Mouse (Mus musculus) forebrain, embryonic 15.5 days (tissue): ENCODE measurements around the gene Pcsk2. TPM values are rescaled to one million over a fixed set of nuclear protein-coding genes. Genes with fewer than 3 reads are reported as not detected.

ENCODE experiments used
- ATAC-seq: fragments of 200-750 bp; cut with Nextera tagmentation; replicated peaks from 2 replicates; pipeline ENCODE4 v1.8.0; 2017; ENCODE audit warnings: mild to moderate bottlenecking, moderate TSS enrichment, moderate library complexity
- H3K27ac ChIP-seq: fragments of 300-500 bp; sonication (generic); replicated peaks from 2 replicates; pipeline ENCODE4 v1.5.1; 2015; ENCODE audit warnings: mild to moderate bottlenecking, inconsistent platforms
- H3K27me3 ChIP-seq: fragments of 300-500 bp; sonication (generic); 2 replicates; pipeline ENCODE4 v1.6.1; 2015; ENCODE audit warnings: inconsistent platforms
- H3K36me3 ChIP-seq: fragments of 300-500 bp; sonication (generic); 2 replicates; pipeline ENCODE4 v1.6.1; 2015; ENCODE audit warnings: mild to moderate bottlenecking, inconsistent platforms
- H3K4me1 ChIP-seq: fragments of 300-500 bp; sonication (generic); 2 replicates; pipeline ENCODE4 v1.6.1; 2015; ENCODE audit warnings: inconsistent platforms
- H3K4me2 ChIP-seq: fragments of 300-500 bp; sonication (generic); replicated peaks from 2 replicates; pipeline ENCODE4 v1.6.1; 2015; ENCODE audit warnings: mild to moderate bottlenecking, inconsistent platforms
- H3K4me3 ChIP-seq: fragments of 300-500 bp; sonication (generic); 2 replicates; pipeline ENCODE4 v1.5.1; 2015; ENCODE audit warnings: mild to moderate bottlenecking, inconsistent platforms
- H3K9ac ChIP-seq: fragments of 300-500 bp; sonication (generic); replicated peaks from 2 replicates; pipeline ENCODE4 v1.6.1; 2015; ENCODE audit warnings: mild to moderate bottlenecking, inconsistent platforms
- H3K9me3 ChIP-seq: fragments of 300-500 bp; sonication (generic); 2 replicates; pipeline ENCODE4 v1.6.1; 2016; ENCODE audit warnings: inconsistent platforms
- WGBS: fragments of 180-500 bp; shearing (Covaris S2); methylation state at CpG from one replicate; pipeline ENCODE4 v1.1.7; 2015; ENCODE audit warnings: mixed read lengths; 5-methylcytosine and 5-hydroxymethylcytosine counted together
- polyA plus RNA-seq: library from polyadenylated mRNA; unstranded; fragments of >200 nt; fragmentation: Nextera tagmentation; extraction: Ambion mirVana; gene quantifications from 2 replicates; pipeline ENCODE4 v1.2.1, GENCODE M21; 2015

The Pcsk2 gene
- polyA plus RNA-seq, 1 experiment from 2014 or later: 9.9 TPM

DNA sequence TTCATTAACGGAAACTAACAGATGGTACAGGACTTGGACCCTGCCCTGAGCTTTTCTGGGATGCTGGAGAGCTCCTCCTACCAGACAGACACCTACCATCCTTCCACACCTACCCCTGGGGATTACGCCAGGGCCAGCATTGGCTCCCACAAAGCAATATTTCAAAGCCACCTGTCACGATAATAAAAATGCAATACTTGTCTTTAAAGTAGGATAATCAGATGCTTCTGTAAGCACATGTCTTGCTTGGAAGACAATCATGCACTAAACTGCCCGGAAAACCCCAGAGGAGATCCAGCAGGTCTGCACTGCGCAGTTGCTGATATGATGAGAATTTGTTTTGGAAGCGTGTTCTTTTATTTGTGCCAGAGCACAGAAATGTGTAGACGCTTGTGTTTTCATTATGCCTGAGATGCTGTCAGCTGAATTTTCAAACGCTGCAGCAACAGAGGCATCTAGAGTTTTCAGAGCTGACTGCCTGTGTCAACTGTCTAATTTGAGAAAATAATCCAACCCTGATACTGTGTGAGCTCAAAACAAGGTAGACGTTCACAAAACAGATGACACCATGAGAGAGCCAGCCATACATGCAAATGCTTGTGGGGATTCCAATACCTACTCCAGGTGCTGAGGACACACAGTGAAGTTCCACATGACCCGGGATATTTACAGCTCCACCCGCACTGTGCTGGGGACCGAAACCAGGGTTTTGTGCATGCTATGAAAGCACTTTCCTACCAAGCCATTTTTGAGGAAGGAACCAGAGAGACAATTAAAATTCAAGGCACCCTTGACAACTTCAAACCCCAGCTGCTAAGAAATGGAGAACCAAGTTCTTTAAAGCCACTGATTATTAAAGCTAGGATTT, 305.6 kb downstream of the Pcsk2 start:
- no peak overlapping the region for H3K27ac ChIP-seq

DNA sequence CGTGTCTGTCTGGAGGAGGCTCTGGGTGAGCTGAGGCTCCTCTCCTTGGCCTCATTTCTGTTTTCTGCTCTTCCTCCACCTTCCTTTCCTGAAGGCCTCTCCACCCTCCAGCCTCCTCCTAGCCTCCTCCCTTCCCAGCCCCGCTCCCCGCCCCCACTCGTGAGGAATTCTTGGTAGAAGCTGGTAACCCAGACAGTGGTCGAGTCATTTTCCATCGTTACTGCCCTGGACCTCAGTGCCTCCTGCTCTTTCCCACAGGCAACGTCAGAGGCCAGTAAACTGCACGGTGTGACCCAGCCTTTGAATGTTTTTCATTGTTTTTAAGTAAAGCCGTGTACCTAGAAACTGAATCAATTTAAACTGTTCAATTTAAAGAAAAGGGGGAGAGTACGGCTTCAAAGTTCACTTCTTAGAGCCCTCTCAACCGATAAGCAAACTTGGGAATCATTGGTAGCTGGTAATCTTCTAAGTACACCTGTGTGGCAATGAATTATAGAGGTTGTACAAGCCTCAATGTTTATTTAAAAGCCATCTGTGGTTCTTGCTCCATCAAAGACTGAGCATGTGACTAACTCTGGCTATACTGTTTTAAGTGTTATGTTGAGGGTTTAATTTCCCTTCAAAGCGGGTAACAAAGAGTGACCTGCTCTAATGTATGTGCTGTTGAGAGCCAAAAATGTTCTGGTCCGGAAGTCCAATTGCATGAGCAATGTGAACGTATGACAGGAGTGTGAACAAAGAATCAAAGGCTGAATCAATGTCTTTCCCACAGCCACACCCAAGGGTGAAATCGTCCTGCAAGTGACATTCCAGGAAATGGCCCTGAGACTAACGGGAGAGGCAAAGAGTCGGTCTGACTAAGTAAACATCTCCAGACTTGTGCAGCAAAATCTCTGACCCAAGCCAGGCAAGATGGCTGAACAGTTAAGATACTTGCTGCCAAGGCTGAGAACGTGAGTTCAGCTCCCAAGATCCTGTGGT, 306.6 kb downstream of the Pcsk2 start:
- 65% methylated on average over 18 of the region's 18 CpGs for WGBS
- no peak overlapping the region for H3K4me2 ChIP-seq
- ATAC-seq: no peak

More for the DNA sequence above, 305.6 kb downstream of the Pcsk2 start:
- Histone ChIP-seq H3K27me3 (no peaks in the 10 kb centered on the region), H3K36me3 (no peaks in the 10 kb centered on the region), H3K9ac (no peak overlapping the region), H3K4me3 (no peak overlapping the region), H3K4me1 (peaks cover 12% of the 10 kb centered on the region), H3K9me3 (no peaks in the 10 kb centered on the region), H3K4me2 (no peak overlapping the region)
- WGBS: 68% methylated on average over 12 of the region's 12 CpGs
- peak; percentile 73 for ATAC-seq

DNA sequence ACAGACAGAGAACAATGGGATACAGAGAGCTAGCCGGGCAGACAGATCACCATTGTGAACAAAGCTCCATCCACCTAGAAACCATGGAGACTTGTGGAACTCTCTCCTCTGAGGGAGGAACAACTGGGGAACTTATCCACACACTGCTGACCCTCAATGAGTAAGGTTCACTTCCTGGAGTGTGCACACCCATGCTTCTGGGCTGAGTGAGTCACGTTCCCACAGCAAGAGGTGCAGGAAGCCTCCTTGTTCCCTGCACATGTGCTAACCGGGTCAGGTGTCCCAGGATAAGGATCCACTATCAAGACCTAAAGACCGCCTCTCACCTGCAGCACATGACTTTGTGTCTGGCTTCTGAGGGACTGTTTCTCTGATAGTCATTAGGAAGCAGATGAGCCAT, 307.5 kb downstream of the Pcsk2 start:
- no peak for ATAC-seq
- no peaks in the 10 kb centered on the region for H3K36me3 ChIP-seq
- H3K27me3 ChIP-seq: no peaks in the 10 kb centered on the region
- H3K4me3 ChIP-seq: no peak overlapping the region
- H3K4me1 ChIP-seq: peaks cover 12% of the 10 kb centered on the region
- no peak overlapping the region for H3K9ac ChIP-seq
- H3K27ac ChIP-seq: no peak overlapping the region
- H3K9me3 ChIP-seq: no peaks in the 10 kb centered on the region
- 90% methylated on average over 4 of the region's 4 CpGs for WGBS
- no peak overlapping the region for H3K4me2 ChIP-seq

More for the DNA sequence above, 306.6 kb downstream of the Pcsk2 start:
- H3K36me3 ChIP-seq: no peaks in the 10 kb centered on the region
- H3K4me1 ChIP-seq: peaks cover 12% of the 10 kb centered on the region
- no peak overlapping the region for H3K9ac ChIP-seq
- H3K4me3 ChIP-seq: no peak overlapping the region
- H3K27ac ChIP-seq: no peak overlapping the region
- no peaks in the 10 kb centered on the region for H3K27me3 ChIP-seq
- no peaks in the 10 kb centered on the region for H3K9me3 ChIP-seq

DNA sequence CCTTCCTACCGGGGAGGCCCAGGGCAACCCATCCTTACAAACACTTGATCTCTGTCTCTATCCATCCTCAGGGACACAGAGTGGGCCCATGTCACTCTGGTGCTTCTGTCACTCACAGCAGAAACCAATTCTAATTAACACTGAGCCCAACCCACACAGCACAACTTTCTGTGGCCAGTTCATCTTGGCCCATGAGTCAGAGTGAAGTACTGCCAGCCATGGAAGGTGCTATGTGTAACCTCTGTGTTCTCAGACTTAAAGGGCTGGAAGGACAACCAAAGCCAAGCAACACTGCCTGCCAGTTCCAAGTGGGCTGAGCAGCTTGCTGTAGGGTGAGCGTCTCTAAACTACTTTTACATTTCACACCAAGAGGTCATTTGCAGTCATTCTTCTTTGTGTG, 313.2 kb downstream of the Pcsk2 start:
- 65% methylated on average over 2 of the region's 2 CpGs for WGBS
- Histone ChIP-seq H3K27me3 (peaks cover 11% of the 10 kb centered on the region), H3K9ac (no peak overlapping the region), H3K4me1 (peaks cover 9% of the 10 kb centered on the region; the same call in 1 of the 2 replicates), H3K27ac (no peak overlapping the region), H3K9me3 (no peaks in the 10 kb centered on the region), H3K4me3 (no peak overlapping the region), H3K4me2 (no peak overlapping the region), H3K36me3 (no peaks in the 10 kb centered on the region)
- no peak for ATAC-seq

DNA sequence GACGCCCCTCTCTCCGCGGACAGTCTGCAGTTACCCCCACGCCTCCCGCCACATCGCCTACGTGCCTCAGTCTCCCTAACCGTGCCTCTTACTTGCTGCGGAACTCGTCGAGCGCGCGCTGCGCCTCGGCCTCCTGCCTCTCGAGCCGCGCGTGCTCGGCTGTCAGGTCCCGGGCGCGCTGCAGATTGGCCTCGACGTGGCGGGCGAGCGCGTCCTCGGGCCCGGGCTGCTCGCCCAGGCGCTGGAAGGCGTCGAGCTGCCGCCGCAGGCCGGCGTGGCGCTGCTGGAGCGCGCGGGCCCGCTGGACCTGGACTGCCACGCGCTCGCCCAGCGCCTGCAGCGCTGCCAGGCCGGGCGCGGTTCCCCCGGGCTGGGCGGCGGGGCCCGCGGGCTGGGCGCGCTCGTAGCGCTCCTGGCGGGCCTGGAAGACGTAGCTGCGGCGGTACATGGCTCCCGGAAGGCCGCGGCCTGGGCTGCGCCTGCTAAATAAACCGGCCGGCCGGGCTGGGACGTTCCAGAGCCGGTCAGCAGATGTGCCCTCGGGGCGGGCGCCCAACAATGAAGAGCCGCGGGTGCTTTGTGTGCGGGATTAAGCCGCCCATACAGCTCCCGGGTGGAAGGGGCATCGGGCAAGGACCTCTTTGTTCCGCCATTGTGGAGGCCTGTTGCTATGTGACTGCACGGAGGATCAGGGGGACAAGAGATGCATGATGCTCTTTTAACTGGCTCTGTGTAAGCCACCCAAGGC, 316.7 kb downstream of the Pcsk2 start, which contains the start of gene Bfsp1:
Gene Bfsp1, minus strand, starts transcription at position 690 of the 748 bp plus-strand sequence.
- Histone ChIP-seq H3K9me3 (no peaks in the 10 kb centered on the region), H3K4me1 (peaks cover 9% of the 10 kb centered on the region; the same call in 1 of the 2 replicates), H3K9ac (peak within 1 kb of the TSS; percentile 64), H3K27ac (0 out of 2 replicates have a peak within 1 kb of the TSS, but pooled peaks have one; percentile 25), H3K4me2 (peak within 1 kb of the TSS; percentile 65), H3K27me3 (peaks cover 17% of the 10 kb centered on the region), H3K4me3 (peak within 1 kb of the TSS; percentile 48), H3K36me3 (no peaks in the 10 kb centered on the region)
- under 1% methylated on average over 85 of the region's 86 CpGs for WGBS
- peak; percentile 88 for ATAC-seq

DNA sequence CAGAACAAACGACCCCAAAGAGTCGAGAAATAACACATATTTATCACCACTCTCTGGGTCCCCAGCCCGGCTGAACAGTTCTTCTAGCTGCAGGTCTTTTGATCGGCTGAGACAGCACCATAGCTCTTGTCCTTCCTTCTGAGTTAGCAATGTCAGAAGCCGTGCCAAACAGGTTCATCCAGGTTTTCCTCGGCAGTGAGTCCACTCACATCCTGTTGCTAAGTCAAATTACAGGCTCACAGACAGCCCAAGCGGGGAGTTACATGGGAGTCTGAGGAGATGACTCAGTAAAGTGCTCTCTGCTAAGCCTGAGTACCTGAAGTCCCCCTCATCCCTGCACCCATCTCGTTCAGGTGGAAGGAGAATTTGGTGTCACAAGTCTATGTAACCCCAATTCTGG, 318.6 kb downstream of the Pcsk2 start:
- Histone ChIP-seq H3K36me3 (no peaks in the 10 kb centered on the region), H3K27ac (no peak overlapping the region), H3K4me1 (peaks cover 9% of the 10 kb centered on the region; the same call in 1 of the 2 replicates), H3K4me2 (no peak overlapping the region), H3K9ac (no peak overlapping the region), H3K9me3 (no peaks in the 10 kb centered on the region), H3K4me3 (no peak overlapping the region), H3K27me3 (peaks cover 17% of the 10 kb centered on the region)
- ATAC-seq: no peak
- WGBS: 78% methylated on average over 8 of the region's 8 CpGs
